Mouse (Mus musculus) telencephalon, adult 2 months (tissue): ENCODE results near the gene Gdf10.

Experiments used
- DNase-seq: peaks from one replicate; pipeline ENCODE4 v3.0.0-alpha.2; 2011; ENCODE audit warnings: low read depth, low spot score

Gdf10 gene

GRCm38 (mm10) chr14:33933778-33934317, 10.5 kb downstream of the Gdf10 start:
- no peak for DNase-seq

GRCm38 (mm10) chr14:33939117-33939516, 15.7 kb downstream of the Gdf10 start:
- peak; percentile 17 for DNase-seq

- DNase-seq: no peak
Measured at GRCm38 (mm10) chr14:33940739-33941138, 17.4 kb downstream of the Gdf10 start, which contains the start of gene Gdf2. TSS of gene Gdf2 (plus strand) at chr14:33941039.

- DNase-seq: no peak
Measured at GRCm38 (mm10) chr14:33942222-33942621, 18.8 kb downstream of the Gdf10 start.

- DNase-seq: no peak
Measured at GRCm38 (mm10) chr14:33946125-33946524, 22.7 kb downstream of the Gdf10 start.

GRCm38 (mm10) chr14:33952233-33952981, 29.0 kb downstream of the Gdf10 start:
- no peak for DNase-seq

GRCm38 (mm10) chr14:33953761-33954160, 30.4 kb downstream of the Gdf10 start, which contains the start of gene Rbp3:
TSS of gene Rbp3 (plus strand) at chr14:33954003.
- no peak for DNase-seq

GRCm38 (mm10) chr14:33956055-33956454, 32.7 kb downstream of the Gdf10 start:
- DNase-seq: no peak

- DNase-seq: peak; percentile 19
Measured at GRCm38 (mm10) chr14:33958186-33958585, 34.8 kb downstream of the Gdf10 start.

GRCm38 (mm10) chr14:33958841-33959240, 35.5 kb downstream of the Gdf10 start:
- DNase-seq: no peak

GRCm38 (mm10) chr14:33959341-33959740, 36.0 kb downstream of the Gdf10 start:
- DNase-seq: no peak

- DNase-seq: no peak
Measured at GRCm38 (mm10) chr14:33965675-33966074, 42.3 kb downstream of the Gdf10 start.

- DNase-seq: no peak
Measured at GRCm38 (mm10) chr14:33972679-33973078, 49.3 kb downstream of the Gdf10 start.

GRCm38 (mm10) chr14:33974752-33975151, 51.4 kb downstream of the Gdf10 start:
- peak; percentile 63 for DNase-seq

GRCm38 (mm10) chr14:33977748-33978147, 54.4 kb downstream of the Gdf10 start:
- DNase-seq: no peak

GRCm38 (mm10) chr14:33978604-33979059, 55.2 kb downstream of the Gdf10 start, which contains the start of gene Zfp488:
TSS of gene Zfp488 (minus strand) at chr14:33978764.
- DNase-seq: no peak
